Mouse (Mus musculus) hindlimb bud, embryonic 11.5 days (tissue): ENCODE results near the gene Ablim2.

Experiments
- DNase-seq: peaks from one replicate; pipeline ENCODE4 v3.0.0-alpha.2; 2012; ENCODE audit warnings: low read depth, low spot score; ENCODE audit errors: extremely low spot score

The Ablim2 gene

DNA sequence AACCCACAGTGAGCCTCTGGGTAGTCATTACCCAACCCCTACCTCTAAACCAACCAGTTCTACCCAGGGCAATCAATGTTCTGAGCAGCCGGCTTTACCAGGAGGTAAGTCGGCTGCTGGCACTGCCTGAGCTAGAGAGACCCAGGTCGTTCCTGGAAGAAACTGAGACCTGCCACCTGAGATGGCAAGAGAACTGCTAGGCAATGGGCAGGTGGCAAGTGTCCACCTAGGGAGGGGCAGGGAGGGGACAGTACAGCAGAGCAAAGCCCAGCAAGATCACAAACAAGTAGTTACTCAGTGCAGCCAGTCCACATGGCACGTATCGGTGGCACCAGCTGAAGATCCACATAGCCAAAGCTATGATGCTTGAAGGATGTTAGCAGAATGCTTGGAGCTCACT is 118.6 kb downstream of the Ablim2 start:
- no peak for DNase-seq

DNA sequence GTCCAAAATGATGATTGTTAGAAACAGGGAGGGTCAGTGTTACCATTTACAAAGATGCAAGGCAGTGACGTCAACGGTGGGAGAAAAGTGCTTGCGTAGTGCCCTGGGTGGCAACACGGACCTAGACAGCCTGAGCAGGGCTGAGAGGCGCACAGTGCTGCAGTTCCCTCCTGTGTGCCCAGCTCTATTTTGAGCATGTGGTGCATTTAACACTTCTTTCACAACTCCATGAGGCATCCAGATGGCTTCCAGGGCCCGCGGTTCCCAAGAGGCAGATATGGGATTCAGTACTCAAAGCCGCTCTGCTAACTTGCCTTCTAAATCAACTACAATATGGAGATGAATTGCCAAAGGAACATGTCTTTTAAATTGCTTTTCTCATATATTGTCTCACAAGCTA is 121.5 kb downstream of the Ablim2 start:
- no peak for DNase-seq

DNA sequence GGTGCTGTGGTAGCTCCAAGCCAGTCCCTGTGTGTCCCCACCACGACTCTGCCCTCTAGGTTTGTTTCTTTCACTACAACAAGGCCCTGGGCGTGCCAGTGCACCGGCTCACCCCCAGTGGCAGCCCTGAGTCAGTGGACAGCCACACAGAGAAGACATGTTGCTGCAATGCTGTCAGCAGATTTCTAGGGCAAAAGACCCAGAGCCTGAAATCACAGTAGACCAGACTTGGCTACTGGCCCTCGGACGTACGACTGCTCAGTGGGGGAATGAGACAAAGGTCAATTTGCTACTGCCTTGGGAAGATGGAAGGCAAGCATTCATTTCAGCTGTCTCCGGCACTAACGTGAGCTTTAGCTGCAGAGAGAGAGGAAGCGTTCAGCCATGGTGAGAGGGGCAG is 124.7 kb downstream of the Ablim2 start:
- DNase-seq: no peak

DNA sequence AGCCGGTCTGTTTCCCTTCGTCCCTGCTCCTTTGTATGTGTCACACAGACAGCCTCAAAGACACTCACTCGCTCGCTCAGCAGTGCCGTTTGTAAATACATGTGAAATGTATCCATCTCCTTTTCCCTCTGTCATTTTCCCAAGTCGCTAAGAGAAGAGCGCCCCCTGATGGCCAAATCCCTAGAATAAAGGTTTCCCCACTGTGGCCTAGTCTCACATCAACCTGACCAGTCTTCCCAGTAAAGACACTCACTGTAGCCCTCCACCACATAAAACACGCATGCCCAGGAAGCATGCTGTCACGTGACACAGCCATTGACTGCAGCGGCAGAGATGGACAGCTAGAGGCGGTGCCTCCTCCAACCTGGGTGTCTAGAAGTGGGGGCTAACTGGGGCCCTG is 126.6 kb downstream of the Ablim2 start:
- no peak for DNase-seq

DNA sequence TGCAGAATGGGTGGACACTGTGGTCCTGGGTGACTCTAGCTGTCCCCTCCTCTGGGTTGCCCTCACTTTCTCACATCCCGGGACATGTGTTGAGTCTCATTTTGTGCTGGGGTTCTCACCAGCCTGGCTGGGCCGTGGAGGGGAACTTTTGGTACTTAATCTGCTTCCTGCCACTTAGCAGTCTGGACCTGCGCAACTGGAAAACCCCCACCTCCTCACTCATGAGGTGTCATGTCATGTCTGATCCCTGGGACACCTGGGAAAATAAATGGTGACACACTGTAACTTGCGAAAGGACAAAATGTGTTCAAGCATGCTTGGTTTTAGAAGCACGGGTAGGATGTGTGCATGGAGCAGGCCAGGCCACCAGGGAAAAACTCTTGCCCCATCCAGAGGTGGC is 127.0 kb downstream of the Ablim2 start:
- DNase-seq: no peak

DNA sequence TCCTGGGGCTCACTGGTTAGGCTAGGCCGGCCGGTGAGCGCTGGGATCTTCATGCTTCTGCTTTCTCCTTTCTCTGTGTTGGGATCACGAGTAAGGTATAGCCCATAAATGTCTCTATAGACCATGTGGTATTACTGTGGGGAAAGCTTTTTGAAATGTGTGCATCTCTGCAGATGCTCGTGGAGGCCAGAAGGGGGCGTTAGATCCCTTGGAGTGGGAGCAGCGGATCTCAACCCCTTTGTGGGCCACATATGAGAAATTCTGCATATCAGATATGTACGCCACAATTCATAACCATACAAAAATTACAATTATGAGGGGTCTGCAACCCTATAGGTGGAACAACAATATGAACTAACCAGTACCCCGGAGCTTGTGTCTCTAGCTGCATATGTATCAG is 131.3 kb downstream of the Ablim2 start:
- no peak for DNase-seq

DNA sequence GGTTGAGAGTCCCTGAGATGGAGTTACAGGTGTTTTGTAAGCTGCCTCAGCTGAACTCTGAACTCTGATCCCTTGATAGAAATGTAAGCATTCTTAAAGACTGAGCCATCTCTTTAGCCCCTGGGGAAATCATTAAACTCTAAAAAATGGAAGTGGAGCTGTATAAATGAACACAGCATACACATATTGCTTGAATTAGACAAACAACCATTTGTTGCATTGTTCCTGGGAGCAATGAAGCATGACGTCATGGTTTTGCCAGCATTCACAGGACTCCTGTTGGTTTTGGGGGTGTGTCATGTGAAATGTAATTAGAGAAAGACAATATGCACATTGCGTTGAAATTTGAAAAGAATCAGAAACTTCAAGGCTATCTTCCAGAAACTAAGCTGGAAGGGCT is 132.0 kb downstream of the Ablim2 start:
- no peak for DNase-seq

DNA sequence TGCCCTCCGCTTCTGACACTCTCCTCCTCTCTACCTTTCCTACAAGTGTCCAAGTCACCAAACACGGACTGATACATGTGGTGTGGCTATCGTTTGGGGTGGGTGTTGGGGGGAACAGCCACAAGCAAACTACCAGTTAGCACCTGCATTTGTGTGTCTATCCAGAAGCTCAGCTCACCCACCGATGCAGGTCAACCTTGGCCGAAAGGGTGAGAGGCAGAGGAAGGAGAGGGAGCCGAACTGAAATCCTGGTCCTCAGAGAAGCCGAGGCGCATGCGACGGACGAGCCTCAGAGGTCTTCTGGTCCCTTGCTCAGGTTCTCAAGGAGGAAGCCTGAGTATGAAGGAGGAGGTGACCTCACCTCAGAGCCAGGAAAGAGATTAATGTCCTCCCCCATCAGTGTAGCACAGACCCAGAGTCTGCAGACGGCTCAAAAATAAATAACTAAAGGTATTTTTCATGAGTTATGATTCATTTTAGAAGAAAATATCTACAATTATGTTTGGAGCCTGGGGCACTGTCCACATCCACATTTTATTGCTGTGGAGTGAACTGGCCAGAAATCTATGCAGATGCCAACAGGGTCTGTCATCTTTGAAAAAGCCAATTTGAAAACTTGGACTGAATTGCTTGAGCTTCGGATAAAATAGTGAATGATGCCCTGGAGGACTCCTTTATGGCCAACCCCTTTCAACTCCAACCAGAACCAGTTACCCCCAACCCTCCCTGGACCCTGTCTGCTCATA is 133.5 kb downstream of the Ablim2 start:
- DNase-seq: no peak

DNA sequence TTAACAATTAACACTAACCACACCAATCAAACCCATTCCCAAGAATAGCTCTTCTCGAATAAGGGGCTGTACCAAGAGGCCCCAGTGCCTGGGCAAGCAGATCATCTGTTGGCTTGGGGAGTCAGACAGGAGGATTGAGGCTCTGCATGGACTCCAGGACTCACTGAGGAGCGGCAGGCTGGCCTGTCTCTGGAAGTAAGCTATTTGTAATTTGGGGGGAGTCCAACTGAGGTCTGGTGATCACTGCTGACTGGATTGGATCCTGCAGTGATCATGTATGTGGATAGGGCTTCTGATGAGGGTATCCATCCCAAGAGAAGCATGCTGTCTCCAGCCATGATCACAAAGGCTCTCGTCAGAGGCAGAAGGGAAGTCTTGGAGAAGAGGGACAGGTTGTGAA is 134.7 kb downstream of the Ablim2 start:
- DNase-seq: no peak

DNA sequence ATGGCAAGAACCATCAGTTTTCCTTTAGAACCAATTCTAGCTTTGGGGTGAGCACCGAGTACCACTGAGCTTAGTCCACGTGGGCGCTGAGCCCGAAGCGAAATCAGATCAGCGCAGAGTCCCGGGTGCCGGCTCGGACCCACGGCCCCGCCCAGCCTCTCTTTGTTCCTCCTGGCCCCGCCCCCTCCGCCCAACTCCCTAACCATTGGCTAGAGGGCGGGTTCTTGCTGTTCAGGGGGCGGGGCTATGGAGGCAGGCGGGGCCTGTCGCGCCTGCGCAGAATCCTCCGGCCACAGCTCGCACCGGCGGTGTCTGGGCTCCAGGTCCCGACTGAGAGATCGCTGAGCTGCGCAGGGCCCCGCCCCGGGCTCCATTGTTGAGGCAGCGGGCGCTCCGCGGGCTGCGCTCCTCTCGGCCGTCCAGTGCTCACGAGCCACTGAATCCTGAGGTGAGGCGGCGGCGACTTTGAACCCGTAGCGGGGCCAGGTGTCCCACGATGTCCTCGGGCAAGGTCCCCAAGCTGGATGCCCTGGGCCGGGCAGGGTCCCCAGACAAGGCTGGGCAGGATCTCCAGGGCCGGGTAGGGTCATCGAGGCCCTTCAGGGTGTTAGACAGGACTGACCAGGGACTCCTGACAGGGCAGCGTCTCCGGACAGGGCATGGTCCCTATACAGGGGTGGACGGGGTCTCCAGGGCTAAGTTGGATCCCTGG is 135.6 kb downstream of the Ablim2 start, which contains the start of gene Afap1:
Afap1 (plus strand) TSS at position 227 of the 712 bp plus-strand sequence.
- peak; percentile 79 for DNase-seq

DNA sequence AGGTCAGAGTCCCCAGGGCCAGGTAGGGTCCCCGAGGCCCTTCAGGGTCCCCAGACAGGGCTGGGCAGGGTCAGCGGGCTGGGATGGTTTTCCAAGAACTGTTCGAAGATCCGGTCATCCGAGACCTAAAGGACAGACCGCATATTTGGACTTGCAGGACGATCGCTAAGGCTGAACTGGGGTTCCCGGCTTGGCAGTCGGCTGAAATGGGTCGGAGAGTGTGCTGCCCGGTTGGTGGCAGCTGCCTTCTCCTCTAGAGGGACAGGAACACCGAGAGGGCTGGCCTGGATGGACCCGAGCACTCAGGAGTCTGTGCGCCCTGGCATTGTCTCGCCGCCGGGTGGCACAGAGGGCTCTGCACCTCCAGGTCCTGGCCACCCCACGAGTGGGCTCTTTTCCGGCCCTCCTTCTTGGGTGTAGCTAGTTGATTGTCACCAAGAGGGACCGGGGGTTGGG is 136.2 kb downstream of the Ablim2 start:
- DNase-seq: no peak

DNA sequence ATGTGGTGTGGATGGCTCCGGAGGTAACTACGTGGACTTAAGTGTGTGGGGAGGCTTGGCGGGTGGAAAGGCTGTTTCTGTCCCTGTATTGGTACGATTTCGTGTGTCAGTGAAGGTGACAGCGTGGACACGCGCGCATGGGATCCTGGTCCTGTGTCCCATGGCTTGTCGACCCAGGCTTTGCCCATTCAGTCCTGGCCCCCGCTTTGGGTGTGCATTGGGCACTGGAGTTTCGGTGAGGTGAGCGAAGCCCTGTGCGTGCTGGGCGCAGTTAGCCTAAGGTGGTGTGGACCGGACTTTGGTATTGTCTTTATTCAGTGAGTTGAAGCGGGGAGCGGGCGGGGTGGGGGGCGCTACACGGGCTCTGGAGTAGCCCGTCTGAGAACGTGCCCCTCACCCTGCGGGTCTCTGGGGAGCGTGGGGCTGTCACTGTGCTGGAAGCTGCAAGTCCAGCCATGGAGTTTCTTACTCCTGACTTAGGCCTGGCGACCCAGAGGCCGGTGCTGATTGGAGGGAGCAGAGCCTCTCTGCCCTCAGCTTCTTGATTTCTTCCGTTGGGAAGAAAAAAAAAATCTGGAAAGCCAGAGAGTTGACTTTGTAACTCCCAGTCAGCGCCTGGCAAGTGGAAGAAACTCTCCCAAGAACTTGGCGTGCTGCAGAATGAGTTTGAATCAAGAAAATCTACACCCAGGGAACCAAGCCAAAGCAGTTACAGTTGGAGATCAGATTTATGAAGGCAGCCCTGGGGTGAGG is 136.8 kb downstream of the Ablim2 start:
- DNase-seq: no peak

DNA sequence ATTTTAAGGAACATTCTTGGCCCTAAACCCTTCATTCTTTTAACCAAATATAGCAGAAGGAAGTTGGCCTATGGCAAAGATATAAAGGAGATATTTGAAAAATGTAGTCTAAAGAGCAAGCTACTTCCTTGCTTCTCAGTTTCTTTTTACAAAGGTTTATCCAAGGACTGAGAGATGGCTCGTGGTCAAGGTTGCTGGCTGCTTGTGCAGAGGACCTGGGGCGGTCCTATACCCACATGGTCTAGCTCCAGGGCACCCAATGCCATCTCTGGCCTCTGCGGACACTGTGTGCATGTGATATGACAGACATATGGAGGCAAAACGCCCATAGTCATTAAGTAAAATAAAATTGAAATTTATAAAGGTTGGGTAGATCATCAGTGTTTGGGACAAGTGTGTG is 138.2 kb downstream of the Ablim2 start:
- DNase-seq: no peak

DNA sequence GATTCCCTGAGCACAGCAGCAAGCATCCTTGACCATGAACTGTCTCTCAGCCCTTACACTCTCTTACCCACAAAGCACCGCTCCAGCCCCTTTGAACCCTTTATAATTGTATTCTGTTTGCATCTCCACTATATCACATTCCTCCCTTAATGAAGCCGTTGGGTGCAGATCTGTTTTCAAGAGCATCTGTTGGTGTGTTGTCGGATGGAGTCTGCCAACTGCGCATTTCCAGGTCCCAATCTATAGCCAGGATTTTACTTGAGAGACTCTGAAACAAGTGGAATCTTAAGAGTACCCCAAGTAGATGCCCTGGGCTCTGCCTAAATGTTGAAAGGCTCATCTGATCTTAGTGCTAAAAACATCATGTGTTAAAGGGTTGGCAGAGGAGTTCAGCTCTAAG is 138.9 kb downstream of the Ablim2 start:
- no peak for DNase-seq

DNA sequence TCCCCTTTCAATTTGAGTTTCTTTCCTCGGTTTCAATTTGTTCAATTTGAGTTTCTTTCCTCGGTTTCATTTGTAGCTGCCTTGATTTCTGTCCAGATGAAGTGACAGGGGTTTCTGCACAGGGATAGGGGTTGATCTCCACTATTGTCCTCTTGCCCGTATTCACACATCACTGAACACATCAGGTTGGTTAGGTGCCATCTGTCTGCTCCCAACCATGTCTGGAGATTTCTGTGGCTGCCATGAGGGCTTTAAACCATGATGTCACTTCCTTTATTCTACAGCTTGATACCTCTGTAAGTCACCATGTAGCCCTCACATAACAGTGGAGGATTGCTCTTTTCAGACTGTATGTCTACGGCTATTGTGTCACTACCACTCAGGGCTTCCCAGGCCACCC is 139.5 kb downstream of the Ablim2 start:
- no peak for DNase-seq

DNA sequence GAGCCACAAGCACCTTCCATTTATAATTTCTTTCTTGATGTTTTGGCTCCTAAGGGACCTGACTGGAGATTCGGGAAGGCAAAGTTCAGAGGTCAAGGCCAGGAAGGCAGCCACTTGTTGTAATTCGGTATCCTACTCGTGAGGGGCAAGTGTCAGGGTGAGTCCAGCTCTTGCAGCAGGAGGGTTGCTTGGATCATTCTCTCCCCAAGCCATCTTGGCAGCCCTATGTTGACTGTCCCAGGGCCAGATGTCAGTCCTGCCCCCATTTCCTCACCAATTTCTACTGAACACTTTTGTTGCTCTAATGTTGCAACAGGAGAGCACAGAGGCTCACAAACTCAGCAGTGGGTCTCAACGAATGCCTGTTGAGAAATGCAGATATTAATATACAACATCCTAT is 140.4 kb downstream of the Ablim2 start:
- DNase-seq: no peak

DNA sequence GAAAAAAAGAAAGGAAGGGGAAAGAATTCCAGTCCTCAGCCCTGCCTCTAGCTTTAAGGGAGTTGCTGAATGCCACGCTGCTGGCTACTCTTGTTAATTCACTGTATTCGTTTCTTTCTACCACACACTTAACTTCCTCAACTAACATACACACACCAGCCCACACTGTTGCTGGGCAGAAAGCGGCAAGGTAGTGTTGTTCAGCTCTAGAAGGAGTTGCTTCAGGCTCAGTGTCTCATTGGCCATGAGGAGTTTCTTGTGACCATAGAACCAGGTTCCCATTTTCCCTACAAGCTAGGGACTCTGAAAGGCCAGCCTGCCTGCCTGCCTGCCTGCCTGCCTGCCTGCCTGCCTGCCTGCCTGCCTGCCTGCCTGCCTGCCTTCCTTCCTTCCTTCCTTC is 141.3 kb downstream of the Ablim2 start:
- no peak for DNase-seq

DNA sequence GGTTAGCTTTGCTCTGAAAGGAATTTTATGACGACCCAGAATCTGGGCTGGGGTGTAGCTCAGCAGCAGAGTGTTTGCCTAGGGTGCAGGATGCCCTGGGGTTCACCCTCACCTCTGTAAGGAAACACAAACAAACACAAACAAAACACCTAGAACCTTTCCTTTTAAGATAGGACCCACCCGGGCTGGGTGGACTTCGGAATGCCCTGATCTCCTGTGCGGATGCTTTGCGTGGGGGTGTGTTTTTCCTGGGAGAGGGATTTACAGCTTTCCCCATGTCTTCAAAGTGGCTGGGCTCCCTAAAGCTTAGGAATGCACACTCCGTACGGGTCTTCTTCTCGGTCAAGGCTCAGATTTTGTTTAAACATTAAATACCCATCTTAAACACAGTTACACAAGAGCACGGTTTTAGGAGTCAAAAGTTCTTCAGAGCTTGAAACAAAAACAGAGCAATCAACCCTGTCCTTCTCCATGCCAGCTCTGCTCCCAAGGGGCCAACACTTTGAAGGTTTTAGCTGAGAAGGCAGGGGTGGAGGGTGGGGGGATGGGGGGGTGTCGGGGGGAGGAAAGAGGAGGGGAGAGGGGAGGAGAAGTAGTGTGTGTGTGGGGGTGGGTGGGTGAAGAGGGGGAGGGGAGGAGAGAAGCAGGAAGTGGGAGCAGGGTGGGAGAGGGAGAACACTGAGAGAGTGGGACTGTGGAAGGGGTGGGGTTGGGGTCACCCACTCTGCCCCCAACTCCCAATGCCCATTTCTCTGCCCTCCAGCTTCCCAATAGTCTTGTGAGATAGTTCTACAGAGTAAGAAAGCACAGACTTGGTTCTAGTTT is 142.9 kb downstream of the Ablim2 start:
- DNase-seq: no peak

DNA sequence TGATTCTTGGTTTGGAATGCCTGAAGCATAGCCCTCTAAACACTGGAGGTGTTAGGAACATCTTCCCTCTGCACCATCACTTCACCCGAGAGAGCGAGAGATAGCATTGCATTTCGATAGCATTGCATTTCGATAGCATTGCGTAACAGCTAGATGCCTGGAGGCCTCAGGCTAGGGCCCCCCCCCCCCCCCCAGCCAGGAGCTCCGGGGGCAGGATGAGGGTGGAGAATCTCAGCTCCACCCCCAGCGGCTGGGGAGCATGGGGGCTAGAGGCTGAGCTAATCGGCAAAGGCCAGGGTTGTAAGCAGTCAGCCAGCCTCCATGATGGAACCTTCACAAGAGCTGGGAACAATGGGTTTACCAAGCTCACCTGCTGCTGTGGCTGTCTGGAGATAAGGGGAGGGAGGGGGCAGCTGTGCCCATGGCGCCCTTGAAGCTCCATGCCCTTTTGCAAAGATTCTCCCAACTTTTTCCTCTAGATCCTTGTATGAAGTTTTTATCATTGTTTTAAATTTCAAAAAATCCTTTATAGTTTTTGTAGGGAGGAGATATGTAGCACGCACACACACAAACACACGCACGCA is 143.6 kb downstream of the Ablim2 start:
- DNase-seq: no peak

DNA sequence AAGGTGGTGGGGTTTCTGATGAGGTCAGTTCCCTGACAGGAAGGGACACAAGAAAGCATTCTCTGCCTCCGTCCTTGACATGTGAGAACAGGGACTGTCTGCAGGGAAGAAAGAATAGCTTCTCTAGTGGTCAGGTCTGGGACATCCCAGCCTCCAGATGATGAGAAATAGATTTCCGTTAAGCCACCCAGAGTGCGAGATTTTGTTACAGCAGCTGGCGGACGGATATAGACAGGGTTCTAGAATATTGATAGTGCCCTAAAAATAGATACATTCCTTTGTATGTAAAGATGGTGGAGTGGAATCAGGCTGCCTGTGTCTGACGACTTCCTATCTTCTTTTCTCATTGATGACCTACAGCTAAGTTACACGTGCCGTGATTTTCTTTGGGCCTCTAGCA is 145.8 kb downstream of the Ablim2 start:
- DNase-seq: no peak

DNA sequence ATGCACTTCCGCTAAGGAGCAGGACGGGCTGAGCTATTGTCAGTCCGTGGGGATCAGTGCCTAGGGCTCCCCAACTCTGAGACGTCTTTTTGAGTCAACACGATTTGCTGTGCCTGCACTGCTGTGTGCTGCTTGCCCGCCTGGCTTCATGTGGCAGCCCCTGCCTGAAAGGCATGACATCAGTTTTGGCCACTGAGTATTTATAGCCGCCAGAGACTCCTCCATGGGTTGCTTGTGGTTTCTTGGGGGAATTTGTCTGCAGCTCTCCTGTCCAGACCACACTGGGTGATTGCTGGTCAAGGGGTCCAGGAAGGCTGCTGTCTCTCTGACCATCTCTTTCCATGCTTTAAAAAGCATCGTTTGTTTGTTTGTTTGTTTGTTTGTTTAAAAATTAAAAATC is 147.6 kb downstream of the Ablim2 start:
- DNase-seq: no peak
